Mouse (Mus musculus): ENCODE measurements around the gene Rpl23a.
"Not testable (repeated sequence)": the region's sequence is repeated elsewhere in the genome, so short reads cannot be mapped to it uniquely, and the experiment has no call there.

The Rpl23a gene

DNA sequence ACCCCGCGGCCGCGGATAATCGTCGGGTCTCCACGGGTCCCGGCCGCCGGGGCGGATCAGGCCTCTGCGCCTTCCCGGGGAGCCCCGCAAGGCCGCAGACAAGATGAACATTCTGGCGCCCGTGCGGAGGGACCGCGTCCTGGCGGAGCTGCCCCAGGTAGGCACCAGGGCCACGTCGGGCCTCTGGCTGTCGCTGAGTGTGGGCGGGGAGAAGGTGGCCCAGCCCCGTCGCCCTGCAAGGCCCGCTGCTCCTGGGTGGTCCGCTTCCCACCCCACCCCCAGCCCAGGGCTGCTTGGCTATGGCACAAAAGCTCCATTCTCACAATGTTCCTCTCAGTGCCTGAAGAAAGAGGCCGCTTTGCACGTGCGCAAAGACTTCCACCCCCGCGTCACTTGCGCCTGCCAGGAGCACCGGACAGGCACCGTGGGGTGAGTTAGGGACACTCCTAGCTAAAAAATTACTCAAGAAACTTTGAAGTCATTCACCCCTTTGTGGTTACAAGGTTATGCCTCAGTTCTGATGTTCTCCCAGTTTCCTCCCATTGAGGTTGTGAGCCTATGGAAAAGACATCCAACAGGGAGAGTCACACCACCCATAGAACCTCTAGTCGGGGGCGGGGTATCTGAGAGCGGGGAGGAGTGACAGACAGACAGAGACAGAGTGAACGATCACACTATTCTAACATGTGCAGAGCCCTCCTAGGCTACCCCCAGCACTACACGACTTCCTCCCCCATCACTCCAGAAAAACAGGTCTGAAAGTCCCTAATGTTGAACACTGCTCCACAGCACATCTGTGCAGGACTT lies 6.1 kb upstream of the Rpl23a start:
- Histone ChIP-seq H3K4me3 (replicated peaks; ENCODE audit: low read length) (peak overlapping the region; percentile 91), H3K4me1 (replicated peaks; ENCODE audit: low read depth, low read length) (peaks cover 63% of the 10 kb centered on the region), H3K9me3 (ENCODE audit: low read length) (no peaks in the 10 kb centered on the region), H3K36me3 (ENCODE audit: insufficient read depth, low read length) (peaks cover 29% of the 10 kb centered on the region), H3K27me3 (ENCODE audit: insufficient read depth, low read length) (no peaks in the 10 kb centered on the region)
- peak; percentile 28; the same call in 1 of the 2 replicates for TF ChIP-seq NANOG (IDR thresholded peaks at IDR 0.05; ENCODE audit: borderline replicate concordance, low read length)
- TF ChIP-seq CTCF (conservative IDR thresholded peaks at IDR 0.05; ENCODE audit: low read length), result no peak

- peaks cover 60% of the 10 kb centered on the region for H3K4me1 ChIP-seq (replicated peaks; ENCODE audit: low read depth, low read length)
Observed at GRCm38 (mm10) chr11:78188331-78189233, 5.2 kb upstream of the Rpl23a start, which contains the start of gene Rab34. Rab34 (plus strand) TSS chr11:78188430.

DNA sequence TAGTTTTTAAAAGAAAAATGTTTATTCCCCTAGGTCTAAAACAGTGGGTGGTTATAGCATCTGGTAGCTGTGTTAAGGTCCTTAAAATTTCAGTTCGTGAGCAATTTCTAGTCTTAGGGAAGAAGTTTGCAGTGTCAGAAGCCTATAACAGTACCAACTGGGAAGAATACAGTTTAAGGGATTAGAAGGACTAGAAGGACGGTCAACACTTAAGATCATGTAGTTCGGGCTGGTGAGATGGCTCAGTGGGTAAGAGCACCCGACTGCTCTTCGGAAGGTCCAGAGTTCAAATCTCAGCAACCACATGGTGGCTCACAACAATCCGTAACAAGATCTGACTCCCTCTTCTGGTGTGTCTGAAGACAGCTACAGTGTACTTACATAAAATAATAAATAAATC lies 1.3 kb upstream of the Rpl23a start:
- H3K9me3 ChIP-seq (ENCODE audit: low read length); H3K27me3 ChIP-seq (ENCODE audit: insufficient read depth, low read length): not testable (repeated sequence)
- H3K4me1 ChIP-seq (replicated peaks; ENCODE audit: low read depth, low read length), result peaks cover 63% of the 10 kb centered on the region
- peak overlapping the region; percentile 99 for H3K4me3 ChIP-seq (replicated peaks; ENCODE audit: low read length)
- peaks cover 35% of the 10 kb centered on the region for H3K36me3 ChIP-seq (ENCODE audit: insufficient read depth, low read length)

More at GRCm38 (mm10) chr11:78188331-78189233, 5.2 kb upstream of the Rpl23a start, which contains the start of gene Rab34:
- no peaks in the 10 kb centered on the region for H3K27me3 ChIP-seq (ENCODE audit: insufficient read depth, low read length)
- peak within 1 kb of the TSS; percentile 91 for H3K4me3 ChIP-seq (replicated peaks; ENCODE audit: low read length)
- TF ChIP-seq CTCF (conservative IDR thresholded peaks at IDR 0.05; ENCODE audit: low read length), result no peak
- no peak for TF ChIP-seq POU5F1 (IDR thresholded peaks at IDR 0.05; ENCODE audit: borderline replicate concordance, low read length)
- TF ChIP-seq NANOG (IDR thresholded peaks at IDR 0.05; ENCODE audit: borderline replicate concordance, low read length), result no peak
- H3K9me3 ChIP-seq (ENCODE audit: low read length), result no peaks in the 10 kb centered on the region
- peaks cover 29% of the 10 kb centered on the region for H3K36me3 ChIP-seq (ENCODE audit: insufficient read depth, low read length)

DNA sequence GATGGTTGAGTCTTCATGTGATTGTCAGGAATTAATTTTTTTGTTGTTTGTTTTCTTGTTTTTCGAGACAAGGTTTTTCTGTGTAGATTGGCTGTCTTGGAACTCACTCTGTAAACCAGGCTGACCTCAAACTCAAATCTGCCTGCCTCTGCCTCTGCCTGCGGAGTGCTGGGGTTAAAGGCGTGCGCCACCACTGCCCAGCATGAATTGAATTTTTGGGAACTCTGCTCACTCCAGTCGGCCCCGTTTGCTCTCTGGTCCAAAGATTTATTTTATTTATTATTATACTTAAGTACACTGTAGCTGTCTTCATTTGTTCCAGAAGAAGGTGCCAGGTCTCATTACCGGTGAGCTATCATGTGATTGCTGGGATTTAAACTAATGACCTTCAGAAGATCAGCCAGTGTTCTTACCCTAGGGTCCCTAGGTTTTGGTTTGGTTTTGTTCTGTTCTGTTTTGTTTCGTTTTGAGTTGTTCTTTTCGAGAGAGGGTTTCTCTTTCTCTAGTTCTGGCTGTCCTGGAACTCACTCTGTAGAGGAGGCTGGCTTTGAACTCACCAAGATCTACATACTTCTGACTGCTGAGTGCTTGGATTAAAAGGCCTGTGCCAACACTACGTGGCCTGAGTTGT lies 615 bp upstream of the Rpl23a start:
- TF ChIP-seq NANOG (IDR thresholded peaks at IDR 0.05; ENCODE audit: borderline replicate concordance, low read length) (no peak), POU5F1 (IDR thresholded peaks at IDR 0.05; ENCODE audit: borderline replicate concordance, low read length) (no peak), CTCF (conservative IDR thresholded peaks at IDR 0.05; ENCODE audit: low read length) (no peak)
- Histone ChIP-seq H3K9me3 (ENCODE audit: low read length) (no peaks in the 10 kb centered on the region), H3K4me3 (replicated peaks; ENCODE audit: low read length) (peak overlapping the region; percentile 99), H3K36me3 (ENCODE audit: insufficient read depth, low read length) (peaks cover 41% of the 10 kb centered on the region), H3K4me1 (replicated peaks; ENCODE audit: low read depth, low read length) (peaks cover 62% of the 10 kb centered on the region), H3K27me3 (ENCODE audit: insufficient read depth, low read length) (no peaks in the 10 kb centered on the region)

DNA sequence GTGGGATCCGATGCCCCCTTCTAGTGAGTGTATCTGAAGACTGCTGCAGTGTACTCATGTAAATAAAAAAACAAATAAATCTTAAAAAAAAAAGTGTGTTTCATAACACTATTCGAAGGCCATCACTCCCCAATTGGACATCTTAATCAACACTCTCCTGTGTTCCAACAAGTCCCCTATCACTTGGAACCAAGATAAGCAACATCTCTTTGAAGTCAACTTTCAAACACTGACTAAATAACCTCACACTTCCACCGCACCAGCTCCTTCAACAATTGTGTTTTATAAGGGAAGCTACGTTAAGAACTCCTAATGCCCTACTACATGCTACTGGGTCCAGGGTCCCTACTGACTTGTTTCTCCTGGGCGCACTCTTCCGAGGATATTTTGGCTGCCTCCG lies 934 bp downstream of the Rpl23a start:
- peak overlapping the region; percentile 99 for H3K4me3 ChIP-seq (replicated peaks; ENCODE audit: low read length)
- H3K4me1 ChIP-seq (replicated peaks; ENCODE audit: low read depth, low read length), result peaks cover 59% of the 10 kb centered on the region
- no peaks in the 10 kb centered on the region for H3K27me3 ChIP-seq (ENCODE audit: insufficient read depth, low read length)
- TF ChIP-seq CTCF (conservative IDR thresholded peaks at IDR 0.05; ENCODE audit: low read length) (no peak), POU5F1 (IDR thresholded peaks at IDR 0.05; ENCODE audit: borderline replicate concordance, low read length) (no peak), NANOG (IDR thresholded peaks at IDR 0.05; ENCODE audit: borderline replicate concordance, low read length) (no peak)
- H3K36me3 ChIP-seq (ENCODE audit: insufficient read depth, low read length), result peaks cover 41% of the 10 kb centered on the region
- H3K9me3 ChIP-seq (ENCODE audit: low read length), result no peaks in the 10 kb centered on the region

GRCm38 (mm10) chr11:78181830-78182357 lies 1.5 kb downstream of the Rpl23a start:
- H3K36me3 ChIP-seq (ENCODE audit: insufficient read depth, low read length), result peaks cover 41% of the 10 kb centered on the region
- TF ChIP-seq POU5F1 (IDR thresholded peaks at IDR 0.05; ENCODE audit: borderline replicate concordance, low read length), result no peak
- no peak for TF ChIP-seq CTCF (conservative IDR thresholded peaks at IDR 0.05; ENCODE audit: low read length)
- TF ChIP-seq NANOG (IDR thresholded peaks at IDR 0.05; ENCODE audit: borderline replicate concordance, low read length), result no peak

GRCm38 (mm10) chr11:78180081-78180761 lies 3.2 kb downstream of the Rpl23a start:
- no peak for TF ChIP-seq NANOG (IDR thresholded peaks at IDR 0.05; ENCODE audit: borderline replicate concordance, low read length)
- peak overlapping the region; percentile 99 for H3K4me3 ChIP-seq (replicated peaks; ENCODE audit: low read length)
- H3K9me3 ChIP-seq (ENCODE audit: low read length), result no peaks in the 10 kb centered on the region
- no peaks in the 10 kb centered on the region for H3K27me3 ChIP-seq (ENCODE audit: insufficient read depth, low read length)
- H3K36me3 ChIP-seq (ENCODE audit: insufficient read depth, low read length), result peaks cover 41% of the 10 kb centered on the region
- peaks cover 56% of the 10 kb centered on the region for H3K4me1 ChIP-seq (replicated peaks; ENCODE audit: low read depth, low read length)

More at GRCm38 (mm10) chr11:78181830-78182357, 1.5 kb downstream of the Rpl23a start:
- H3K9me3 ChIP-seq (ENCODE audit: low read length), result no peaks in the 10 kb centered on the region
- H3K4me3 ChIP-seq (replicated peaks; ENCODE audit: low read length), result peak overlapping the region; percentile 99
- no peaks in the 10 kb centered on the region for H3K27me3 ChIP-seq (ENCODE audit: insufficient read depth, low read length)
- peaks cover 59% of the 10 kb centered on the region for H3K4me1 ChIP-seq (replicated peaks; ENCODE audit: low read depth, low read length)
